Mouse (Mus musculus) liver, embryonic 14.5 days (tissue): ENCODE measurements around the gene 5830473C10Rik.

Source experiments
- CTCF ChIP-seq: IDR thresholded peaks from 2 replicates; pipeline ENCODE4 v1.5.1; 2016; ENCODE audit warnings: antibody characterized with exemption, low read depth, control low read depth
- EP300 ChIP-seq: IDR thresholded peaks from 2 replicates; pipeline ENCODE4 v1.6.1; 2016; ENCODE audit warnings: antibody characterized with exemption, low read depth

DNA sequence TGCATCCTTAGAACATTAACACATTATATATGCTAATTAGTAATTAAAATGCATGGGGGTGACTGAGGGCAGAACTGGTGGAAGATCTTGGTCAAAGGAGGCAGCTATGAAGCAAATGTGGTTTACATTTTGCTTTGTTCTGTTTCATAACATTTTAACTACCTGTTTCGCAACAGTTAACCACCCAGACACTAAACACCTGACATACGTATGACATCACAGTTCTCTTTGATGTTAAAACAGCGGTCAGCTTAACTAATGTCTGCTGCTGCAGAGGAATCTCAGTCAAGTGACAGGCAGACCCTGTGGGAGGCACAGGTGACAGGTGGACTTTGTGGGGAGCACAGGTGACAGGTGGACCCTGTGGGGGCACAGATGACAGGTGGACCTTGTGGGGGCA, 57.0 kb downstream of the 5830473C10Rik start:
- TF ChIP-seq CTCF (no peak), EP300 (no peak)
